Mouse (Mus musculus) thymus, postnatal 4 days (tissue): ENCODE results near the gene Fam83d.

Experiments
- DNase-seq: peaks from one replicate; pipeline ENCODE4 v3.0.0; 2021

Gene Fam83d

GRCm38 (mm10) chr2:158828124-158828523 is 60.2 kb downstream of the Fam83d start:
- DNase-seq: no peak

GRCm38 (mm10) chr2:158829746-158830145 is 61.9 kb downstream of the Fam83d start:
- DNase-seq: no peak

GRCm38 (mm10) chr2:158833221-158833620 is 65.3 kb downstream of the Fam83d start:
- DNase-seq: no peak

- DNase-seq: no peak
These were observed 65.8 kb downstream of the Fam83d start for GRCm38 (mm10) chr2:158833645-158834044.
